Mouse (Mus musculus): ENCODE results near the gene Shisa2.

The Shisa2 gene

DNA sequence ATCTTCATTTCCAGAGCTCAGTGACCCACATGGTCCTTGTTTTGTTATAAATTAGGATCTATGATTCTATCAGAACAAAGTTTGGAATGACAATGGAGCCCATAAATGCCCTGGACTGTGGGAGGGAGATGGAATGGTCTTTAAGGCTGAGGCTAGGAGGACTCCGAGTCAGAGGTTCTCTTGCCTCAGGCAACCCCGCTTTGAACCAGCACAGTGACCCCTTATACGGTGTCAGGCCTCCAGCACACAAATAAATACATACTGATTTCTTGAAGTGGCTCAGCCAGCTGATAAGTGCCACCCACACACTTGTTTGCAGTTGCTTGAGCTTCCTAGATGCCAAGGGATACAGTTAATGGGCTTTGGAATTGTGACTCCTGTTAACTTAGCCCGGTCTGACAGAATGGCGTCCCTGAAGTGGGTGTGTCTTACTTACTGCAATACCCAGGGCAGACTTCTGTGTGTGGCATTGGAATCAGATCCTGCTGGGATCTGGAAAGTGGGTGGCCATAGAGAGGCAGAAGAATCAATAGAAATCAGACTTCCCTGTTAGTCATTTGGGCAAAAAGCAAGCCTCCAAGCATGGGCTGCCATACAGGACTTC, 8.3 kb downstream of the Shisa2 start:
- no peak for DNase-seq

DNA sequence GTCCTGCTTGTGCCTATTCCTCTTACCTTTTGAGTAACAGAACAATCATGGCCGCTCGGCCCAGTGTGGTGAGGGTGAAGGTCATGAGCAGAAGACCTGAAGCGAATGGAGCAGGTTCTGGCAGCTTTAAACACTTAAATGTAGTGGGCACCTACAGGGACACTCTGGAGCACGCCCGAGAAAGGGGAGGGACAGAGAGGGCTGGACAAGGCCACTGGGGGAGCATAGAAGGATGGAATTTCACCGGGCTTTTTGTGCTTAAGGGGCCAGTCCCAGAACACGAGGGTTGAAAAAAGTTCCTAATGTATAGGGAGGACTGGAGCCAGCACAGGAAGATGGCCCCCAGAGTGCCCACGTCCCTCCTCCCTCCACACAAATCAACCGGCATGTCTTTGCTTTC, 8.9 kb downstream of the Shisa2 start:
- DNase-seq: no peak

DNA sequence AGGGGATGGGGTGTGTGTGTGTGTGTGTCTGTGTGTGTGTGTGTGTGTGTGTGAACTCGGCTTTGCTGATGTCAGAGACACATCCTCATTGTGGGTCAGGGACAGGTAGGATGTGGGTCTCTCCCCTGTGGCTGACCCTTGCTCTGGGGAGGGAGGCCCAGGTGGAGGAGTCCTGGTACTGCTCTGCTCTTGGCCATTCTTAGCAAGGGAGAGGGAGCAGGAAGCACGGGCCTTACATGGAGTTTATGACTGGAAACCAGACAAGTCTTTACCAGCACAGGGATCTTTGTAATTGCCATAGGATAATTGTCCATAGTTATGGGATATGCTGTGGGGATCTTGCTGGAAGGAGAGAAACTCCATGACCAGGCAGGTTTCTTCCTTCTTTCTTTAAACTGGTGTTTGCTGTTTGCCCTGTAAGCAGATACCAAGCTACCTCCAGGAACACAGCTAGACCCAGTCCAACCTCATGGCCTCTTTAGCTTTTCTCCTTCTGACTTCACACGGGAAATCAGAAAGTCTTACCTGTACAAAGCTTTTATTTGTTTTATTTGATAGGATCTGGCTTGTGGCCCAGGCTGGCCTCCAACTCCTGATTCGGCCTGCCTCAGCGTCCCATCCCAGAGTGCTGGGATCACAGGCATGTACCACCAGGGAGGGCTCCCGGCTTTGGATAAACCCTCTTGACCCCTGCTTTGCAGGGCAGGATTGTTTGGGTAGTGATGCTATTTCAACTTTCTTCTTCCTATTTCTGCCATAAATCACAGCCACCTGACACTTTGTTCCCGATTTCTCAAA, 14.0 kb downstream of the Shisa2 start:
- DNase-seq: peak; percentile 83

DNA sequence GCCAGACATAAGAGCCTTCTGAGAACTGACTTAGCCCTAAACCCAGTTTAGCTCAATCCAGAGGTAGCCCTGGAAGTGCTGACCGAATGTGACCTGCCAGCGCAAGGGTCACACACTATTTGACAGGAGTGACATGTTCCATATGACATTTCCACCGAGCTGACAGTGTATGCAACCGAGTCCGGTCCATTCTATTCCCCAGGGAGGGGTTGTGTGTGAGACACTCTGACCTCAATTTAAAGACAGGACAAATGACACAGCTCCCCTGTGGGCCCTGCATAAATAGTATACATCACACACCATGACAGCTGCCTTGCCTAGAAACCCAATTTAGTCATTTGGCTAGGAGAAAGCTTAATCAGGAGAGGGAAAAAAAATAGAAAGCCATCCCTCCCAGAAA, 16.7 kb downstream of the Shisa2 start:
- peak; percentile 48 for DNase-seq

DNA sequence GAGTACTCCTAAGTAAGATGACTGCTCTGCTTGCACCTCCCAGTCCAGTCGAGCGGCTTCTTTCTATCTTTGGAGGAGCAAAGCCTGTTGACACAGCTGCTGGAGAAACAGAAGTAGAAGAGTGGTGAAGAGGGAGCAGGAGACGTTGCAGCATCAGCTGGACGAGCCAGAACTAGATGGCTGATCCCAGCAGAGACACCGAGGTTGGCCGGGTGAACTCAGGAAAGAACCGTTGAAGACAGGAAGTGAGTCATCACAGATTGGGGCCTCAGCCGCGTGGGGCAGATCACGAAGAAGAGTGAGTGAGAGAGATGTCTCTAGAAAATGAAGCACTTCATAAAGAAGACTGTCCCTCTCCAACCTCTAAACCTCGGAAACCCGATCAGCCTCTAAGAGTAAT, 18.5 kb downstream of the Shisa2 start:
- DNase-seq: peak; percentile 89

GRCm38 (mm10) chr14:59644166-59644565, 19.1 kb downstream of the Shisa2 start:
- DNase-seq: peak; percentile 58

DNA sequence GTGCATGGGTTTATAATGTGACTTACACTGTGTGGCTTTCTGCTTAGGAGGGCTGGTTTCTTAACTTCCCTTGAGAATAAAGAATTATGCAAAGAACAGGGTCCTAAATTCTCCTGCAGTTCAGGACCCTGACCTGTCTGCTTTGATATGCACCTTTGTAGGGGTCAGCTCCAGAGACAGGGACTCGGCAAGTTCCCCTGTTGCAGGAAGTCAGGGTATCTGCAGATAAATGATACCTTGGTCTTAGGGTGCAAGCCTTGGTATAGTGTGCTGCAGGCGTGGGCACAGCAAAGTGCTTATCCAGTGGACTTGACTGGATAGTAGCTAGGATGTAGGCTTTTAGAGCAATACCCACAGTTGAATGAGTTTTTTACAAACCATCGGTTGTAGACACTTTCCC, 19.8 kb downstream of the Shisa2 start:
- DNase-seq: peak; percentile 73

GRCm38 (mm10) chr14:59646826-59647697, 22.0 kb downstream of the Shisa2 start:
- DNase-seq: no peak

DNA sequence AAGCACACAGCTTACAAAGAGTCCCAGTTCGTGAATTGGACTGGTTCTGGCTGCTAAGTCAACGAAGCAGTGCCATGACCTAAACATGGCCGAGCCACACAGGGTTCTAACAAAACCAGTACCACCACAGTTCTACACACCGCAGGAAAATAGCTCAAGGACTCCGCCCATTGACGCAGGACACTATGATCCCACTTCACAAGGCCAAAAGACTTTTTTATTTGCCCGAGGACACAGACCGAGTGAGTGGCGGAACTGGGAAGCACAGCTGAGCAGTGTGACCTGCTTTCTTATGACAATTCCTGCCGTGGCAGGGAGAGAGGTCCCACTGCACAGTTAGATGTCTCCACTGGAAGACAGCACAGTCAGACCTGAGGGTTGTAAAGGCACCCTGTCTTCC, 23.5 kb downstream of the Shisa2 start:
- DNase-seq: no peak

DNA sequence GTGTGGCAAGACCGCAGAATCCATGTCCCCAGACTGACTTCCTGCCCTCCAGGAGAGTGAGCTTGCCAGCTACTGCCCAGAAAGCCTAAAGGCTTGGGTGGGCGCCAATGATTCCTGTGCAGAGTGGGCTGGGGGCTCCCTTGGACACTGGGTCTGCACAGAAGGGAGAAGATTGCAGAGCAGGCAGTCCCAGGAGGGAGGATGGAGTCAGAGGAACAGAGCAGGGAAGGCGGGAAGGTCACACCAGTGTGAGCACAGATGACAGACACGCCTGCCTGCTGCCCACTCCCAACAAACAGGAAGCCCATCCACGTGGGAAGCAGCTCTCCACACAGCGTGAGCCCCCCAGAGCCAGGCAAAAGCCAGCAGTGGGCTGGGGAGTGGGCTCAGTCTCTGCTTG, 24.2 kb downstream of the Shisa2 start:
- no peak for DNase-seq

DNA sequence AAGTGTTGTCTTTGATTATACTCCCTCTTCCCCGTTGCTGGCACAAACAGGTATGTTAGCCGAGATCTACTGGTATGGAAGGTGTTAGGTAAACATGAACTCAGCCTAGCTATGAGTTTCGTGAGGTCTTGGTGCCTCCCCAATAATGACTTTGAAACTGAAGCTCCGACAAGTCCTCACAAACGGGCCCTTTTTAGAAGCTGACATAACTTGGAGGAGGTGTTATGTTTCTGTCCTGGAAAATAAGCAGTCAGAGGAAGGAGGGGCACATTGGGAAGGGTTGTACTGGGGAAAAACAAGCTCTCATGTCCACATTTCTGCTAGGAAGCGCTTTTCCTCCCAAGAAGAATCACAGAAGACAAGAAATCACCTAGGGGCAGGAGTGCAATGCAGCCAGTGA, 31.5 kb downstream of the Shisa2 start:
- DNase-seq: no peak

DNA sequence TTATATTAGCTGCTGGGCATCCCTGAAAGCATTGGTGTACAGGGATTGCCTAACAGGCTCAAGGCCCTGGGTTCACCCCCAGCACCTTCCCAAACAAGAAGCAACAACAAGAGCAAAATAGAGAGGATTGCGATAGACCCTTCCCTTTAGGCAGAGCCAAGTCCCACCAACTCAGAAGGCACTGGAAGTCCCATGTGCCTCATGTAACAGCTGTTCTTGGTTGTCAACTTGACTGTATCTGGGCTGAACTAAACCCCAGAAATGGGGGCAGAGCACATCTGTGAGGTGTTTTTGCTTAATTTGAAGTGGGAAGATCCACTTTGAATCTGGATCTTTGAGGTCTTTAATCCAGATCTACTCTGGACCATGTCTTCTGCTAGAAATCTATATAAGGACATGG, 32.0 kb downstream of the Shisa2 start:
- DNase-seq: no peak

GRCm38 (mm10) chr14:59672893-59673515, 47.9 kb downstream of the Shisa2 start:
- no peak for DNase-seq

DNA sequence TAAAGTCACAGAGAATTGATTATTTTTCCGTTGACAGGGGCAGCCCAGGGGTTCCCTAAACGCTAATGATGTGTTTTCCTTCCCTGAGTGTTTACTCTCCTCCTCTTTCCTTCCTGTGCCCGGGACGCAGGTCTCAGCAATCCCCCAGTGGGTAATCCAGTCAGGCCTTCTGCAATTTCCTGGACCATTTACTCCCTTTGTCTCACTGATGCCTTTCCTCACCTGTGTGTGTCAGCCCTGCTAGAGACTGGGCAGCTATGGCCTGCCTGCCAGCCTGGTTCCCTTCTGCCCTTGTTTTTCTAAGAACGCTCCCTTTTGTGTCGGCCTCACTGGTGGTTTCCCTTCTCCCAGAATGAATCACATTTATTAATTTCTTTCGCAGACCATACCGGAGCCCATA, 49.4 kb downstream of the Shisa2 start:
- no peak for DNase-seq

- no peak for DNase-seq
Measured at GRCm38 (mm10) chr14:59675330-59675729, 50.2 kb downstream of the Shisa2 start.

GRCm38 (mm10) chr14:59677598-59678003, 52.5 kb downstream of the Shisa2 start:
- no peak for DNase-seq
